Mouse (Mus musculus) testis, adult 2 months (tissue): ENCODE measurements around the gene Acoxl.

Experiments
- CTCF ChIP-seq: fragments of 200-500 bp; IDR thresholded peaks from 2 replicates; pipeline ENCODE4 v1.5.1; 2012; ENCODE audit warnings: low read depth, mild to moderate bottlenecking, inconsistent platforms, low read length, moderate library complexity; ENCODE audit not compliant: control insufficient read depth, insufficient read depth, insufficient replicate concordance
- POLR2A ChIP-seq: fragments of 200-500 bp; IDR thresholded peaks from 2 replicates; pipeline ENCODE4 v1.6.1; 2012; ENCODE audit warnings: low read depth, mild to moderate bottlenecking, inconsistent platforms, low read length, moderate library complexity; ENCODE audit not compliant: control insufficient read depth

GRCm38 (mm10) chr2:128008662-128009423 is 170.2 kb downstream of the Acoxl start:
- TF ChIP-seq CTCF (no peak), POLR2A (no peak)
